Mouse (Mus musculus) cerebellum, postnatal 10 days (tissue): ENCODE measurements at regions not wholly inside any gene's neighbourhood (a gene's known extent, or its start where the extent isn't known, plus 50 kb on each side); places are given as distances from the start of the nearest gene placed in this dataset.
A peak's percentile ranks its signal among the peaks of the same experiment; 100 is the strongest.

Experiments used
- DNase-seq, 2 experiments: peaks; one replicate each; pipeline ENCODE4 v3.0.0; 2021; ENCODE audit warnings: mixed read lengths in 2 of 2

DNA sequence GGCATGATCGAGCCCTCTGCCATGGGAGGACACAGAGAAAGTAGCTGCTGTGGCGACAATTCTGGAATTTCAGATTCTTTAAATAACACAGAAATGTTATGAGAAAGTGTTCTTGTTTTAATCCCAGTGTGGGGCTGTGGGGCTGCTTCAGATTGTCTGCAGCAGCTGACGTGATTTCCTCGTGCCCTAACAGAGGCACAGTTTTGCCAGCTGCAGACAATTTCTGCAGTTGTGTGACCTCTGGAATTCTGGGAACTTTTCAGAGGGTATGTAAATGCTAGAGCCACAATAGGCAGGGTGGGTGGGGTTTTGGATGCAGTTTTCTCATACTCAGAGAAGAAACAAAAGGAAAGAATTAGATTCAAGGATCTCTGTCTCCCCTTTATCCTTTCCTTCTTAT, 57.4 kb upstream of the Hes1 start:
- no peak for DNase-seq

DNA sequence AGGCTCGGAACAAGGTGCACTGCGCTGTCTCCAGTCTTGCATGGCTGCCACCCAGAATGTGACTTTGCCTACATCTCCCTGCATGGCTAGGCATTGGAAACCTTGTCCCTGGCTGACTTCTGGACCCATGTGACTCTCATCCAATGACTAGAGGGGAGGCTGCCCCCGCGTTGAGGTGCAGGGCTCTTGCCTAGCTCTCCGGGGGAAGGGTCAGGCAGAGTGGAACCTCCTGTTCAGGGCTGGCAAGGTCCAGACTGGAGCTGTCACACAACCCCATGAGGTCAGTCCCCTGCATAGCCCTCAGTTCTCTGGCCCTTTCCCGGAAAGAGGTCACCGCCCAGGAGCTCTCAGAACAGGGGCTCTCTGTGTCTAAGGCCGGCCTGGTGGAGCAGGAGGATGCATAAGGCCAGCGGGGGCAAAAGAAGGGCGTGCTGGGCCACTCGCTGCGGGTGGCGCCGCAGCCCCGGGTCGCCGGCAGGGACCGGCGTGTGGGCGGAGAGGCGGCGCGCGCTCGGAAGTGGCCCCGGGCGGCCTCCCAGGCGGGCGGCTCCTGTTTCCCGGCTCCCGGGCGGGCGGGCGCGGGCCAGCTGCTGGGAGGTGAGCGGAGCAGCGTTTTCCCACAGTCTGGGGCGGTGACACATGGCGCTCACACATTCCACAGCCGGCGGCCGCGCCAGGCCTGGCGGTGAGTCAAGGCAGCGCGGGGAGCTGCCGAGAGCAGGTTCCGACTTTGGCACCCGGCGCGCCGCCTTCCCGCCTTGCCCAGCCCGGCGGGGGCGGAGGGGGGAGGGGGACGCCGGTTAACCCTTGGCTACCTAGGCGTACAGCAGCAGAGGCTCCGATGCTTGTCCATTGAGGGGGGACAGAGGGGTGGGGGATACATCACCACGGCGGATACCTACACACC, 55.5 kb upstream of the Hes1 start:
- DNase-seq = peak; percentile 89 to 95

DNA sequence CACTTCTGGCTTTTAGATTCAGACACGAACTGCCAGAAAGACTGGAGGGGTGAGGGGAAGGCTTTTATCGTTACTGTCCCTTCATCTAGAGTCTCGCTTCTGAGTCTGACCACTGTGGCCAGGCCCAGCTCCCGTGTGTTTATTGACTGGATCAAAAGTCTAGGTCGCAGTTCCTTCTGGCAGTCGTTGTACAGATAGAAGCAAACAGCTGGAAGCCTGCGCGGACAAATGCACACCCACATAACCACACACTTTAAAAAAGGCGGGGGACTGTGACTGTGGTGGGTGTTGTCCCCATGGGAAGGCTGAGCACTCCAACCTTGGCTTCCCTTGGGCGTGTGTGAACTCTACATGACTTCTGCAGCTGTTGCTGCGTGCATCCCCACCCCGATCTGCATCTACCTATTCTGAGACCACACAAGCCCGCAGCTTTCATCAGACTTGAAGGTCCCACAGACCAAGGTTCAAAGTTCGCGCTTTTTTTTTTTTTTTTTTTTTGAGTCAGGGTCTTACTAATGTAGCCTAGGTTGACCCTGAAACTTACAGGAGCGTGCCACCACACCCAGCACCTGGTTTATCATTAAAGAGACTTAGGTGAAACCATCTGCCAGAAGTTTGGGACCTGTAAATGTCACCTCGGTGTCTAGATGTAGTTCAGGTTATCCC, 54.5 kb upstream of the Hes1 start:
- DNase-seq = peak; percentile 18 to 32

DNA sequence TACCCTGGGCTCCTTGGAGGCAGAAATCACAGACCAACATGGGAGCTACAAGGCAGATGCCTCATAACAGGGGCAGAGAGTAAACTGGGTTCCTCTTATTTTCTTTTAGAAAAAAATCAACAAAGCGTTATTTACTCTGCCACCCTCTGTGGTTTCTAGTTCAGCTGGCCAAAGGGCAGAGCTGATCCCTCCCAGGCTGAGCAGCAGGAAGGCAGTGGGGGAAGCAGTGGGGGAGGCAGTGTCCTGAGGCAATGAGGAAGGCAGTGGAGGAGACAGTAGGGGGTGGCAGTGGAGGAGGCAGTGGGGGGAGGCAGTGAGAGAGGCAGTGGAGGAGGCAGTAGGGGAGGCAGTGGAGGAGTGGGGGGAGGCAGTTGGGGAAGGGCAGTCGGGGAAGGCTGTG, 51.1 kb upstream of the Hes1 start:
- DNase-seq = no peak

DNA sequence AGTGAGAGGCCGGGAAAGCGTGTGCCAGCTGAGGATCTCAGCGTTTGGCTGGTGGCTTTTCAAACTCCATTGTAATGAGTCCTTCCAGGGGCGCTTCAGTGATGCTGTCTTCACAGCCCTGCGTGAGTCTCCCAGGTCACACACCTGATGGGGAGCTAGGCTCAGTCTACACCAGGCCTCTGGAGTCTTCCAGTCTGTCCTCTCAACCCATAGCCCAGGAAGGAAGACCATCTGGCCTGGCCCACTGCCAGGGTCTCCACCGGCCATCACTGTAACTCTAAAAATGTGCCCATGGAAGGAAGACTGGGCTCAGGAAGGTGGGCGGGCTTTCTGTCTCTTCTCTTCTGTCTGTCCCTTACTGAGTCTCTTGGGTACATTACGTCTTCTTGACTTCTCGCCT, 50.2 kb upstream of the Hes1 start:
- peak; percentile 59 to 75 for DNase-seq
